Mouse (Mus musculus) gastrocnemius, adult 8-10 months (tissue): ENCODE measurements at regions not wholly inside any gene's neighbourhood (a gene's known extent, or its start where the extent isn't known, plus 50 kb on each side); places are given as distances from the start of the nearest gene placed in this dataset.

Experiments
- DNase-seq, 2 experiments: peaks; one replicate each; pipeline ENCODE4 v3.0.0; 2022; ENCODE audit warnings: low spot score in 2 of 2

DNA sequence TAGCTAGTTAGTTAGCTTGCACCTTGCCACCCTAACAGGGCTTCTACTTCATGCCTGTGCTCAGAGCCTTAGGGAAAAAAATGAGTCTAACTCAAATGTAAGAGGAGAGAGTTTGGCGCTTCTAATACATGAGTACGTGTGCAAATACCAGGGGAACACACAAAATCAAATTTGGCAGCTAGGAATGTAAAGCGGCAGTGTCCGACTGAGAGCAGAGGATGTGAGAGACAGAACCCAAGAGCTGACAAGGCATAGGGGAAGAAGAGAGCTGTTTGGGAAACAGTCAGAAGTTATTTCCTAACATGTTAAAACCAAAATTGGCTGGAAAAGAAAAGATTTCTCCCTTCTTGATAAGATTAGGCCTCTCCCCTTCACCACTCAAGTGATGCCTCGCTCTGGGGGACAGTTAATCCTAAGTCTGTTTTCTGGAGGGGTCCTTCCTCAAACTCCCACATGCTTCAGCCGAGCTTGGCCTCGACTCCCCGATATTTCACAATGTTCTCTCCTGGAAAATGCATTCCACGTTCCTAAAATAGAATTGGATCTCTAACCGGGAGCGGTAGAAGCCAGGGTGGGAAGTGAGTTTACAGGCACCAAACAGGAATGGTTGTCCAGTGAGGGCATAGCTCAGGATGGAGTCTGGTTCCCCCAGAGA lies 229.1 kb downstream of the Maf start:
- no peak for DNase-seq

DNA sequence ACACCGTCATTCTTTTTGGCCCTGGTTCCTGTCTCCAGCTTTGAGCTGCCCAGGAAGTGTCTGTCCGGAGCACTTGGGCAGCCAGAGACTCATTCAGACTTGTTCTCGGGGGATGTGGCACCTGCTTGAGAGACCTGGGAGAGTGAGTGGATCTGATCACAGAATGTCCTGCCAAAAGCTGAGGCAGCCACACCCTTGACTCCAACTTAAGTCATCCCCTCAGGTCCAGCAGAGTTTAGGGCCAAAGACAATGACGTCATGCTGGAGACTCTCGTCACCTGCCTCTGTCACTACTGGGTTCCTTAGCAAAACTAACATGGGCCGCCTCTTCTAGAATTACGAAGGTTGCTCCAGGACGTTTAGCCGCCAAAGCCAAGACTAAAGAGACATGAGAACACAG lies 231.5 kb downstream of the Maf start:
- DNase-seq = peak; percentile 41 to 57

DNA sequence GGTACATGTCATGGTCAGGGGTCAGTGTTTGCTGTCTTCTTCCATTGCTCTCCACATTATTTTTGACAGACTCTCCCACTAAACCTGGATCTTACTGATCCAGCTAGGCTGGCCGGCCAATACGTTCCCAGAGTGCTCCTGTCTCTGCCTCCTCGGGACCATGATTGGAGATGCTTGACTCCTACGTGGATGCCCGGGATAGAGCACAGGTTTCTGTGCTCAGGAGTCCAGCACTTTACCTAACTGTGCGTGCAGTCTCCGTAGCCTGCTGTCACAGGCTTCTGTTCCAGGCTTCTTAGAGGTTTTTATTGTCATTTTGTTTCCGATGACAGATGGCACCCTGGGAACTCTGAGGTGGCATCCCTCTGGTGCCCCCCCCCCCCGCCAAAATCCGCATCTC lies 232.4 kb downstream of the Maf start:
- DNase-seq = no peak

DNA sequence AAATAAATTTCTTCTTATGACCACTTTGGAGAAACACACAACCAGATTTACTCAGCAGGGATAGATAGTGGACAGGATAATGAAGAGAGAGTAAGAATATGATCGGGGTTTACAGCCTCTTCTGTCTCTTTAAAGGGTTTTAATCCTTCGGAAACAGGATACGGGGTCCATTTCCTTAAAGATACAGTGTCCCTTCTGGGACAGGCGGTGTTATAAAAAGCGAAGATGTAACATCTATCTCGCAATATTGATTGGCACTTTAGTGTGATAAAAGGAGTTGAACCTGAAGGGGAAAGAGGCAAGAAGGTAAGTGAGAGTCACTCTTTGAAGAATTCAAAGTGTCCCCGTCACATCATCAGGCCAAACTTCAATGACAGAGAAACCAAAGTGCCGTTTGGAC lies 233.6 kb downstream of the Maf start:
- no peak for DNase-seq

GRCm38 (mm10) chr8:115466553-115466952 lies 241.0 kb downstream of the Maf start:
- no peak for DNase-seq

GRCm38 (mm10) chr8:115466122-115466521 lies 241.5 kb downstream of the Maf start:
- DNase-seq = no peak

- DNase-seq = peak in 1 of 2 experiments; percentile 37
These were observed 244.9 kb downstream of the Maf start for GRCm38 (mm10) chr8:115462657-115463056.

- DNase-seq = no peak
These were observed 249.5 kb downstream of the Maf start for GRCm38 (mm10) chr8:115458119-115458518.

DNA sequence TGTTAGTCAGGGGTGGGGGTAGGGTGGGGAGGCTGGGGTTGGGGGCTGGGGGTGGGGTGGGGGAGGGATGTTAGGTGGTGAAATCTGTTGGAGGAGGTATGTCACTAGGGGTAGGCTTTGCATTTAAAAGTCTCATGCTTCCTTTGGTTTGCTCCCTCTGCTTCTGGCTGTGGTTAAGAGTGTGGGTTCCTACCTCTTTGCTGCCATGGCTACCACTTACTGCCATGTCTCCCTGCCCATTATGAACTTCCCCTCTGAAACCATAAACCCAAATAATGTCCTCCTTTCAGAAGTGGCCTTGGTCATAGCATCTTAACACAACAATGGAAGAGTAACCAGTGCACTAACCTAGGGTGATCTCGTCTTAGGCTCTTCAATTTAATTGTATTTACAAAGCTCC lies 256.8 kb downstream of the Maf start:
- DNase-seq = no peak

DNA sequence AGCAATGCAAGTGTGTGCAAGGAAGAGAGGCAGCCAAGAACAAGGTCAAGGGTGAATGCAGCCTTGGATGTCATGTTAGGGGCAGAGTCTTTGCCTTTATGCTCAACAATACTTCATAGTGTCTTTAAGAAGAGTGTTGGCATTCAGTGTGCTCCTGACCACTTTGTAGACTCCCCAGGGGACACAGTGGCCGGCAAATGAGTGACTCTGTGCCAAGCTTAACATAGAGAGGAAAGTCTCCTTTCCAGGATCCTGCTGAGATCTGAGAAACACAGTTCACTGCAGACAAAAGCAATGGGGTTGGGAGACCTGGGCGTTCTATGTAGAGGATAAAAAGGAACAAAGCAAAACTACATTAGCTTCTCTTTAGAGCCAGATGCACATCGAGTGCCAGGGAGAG lies 259.2 kb downstream of the Maf start:
- no peak for DNase-seq

DNA sequence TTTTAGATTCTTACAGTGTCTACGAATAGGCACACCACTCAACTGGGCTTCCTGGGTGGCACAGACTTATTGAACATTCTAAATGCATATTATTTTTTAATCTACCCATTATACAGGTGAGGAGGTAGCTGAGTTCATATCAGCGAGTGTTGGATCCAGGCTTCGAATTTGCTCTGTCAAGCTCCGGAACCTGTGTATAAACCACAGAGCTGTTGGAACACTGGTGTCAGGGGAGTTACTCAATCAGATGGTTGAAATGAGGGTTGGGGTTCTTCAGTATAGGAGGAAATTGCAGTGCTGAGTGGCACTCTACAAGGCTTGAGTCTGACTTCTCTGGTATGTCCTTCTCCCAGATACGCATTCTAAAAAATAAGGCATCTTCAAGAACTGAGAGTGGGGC lies 263.1 kb downstream of the Maf start:
- no peak for DNase-seq

GRCm38 (mm10) chr8:115441943-115442550 lies 265.5 kb downstream of the Maf start:
- no peak for DNase-seq

DNA sequence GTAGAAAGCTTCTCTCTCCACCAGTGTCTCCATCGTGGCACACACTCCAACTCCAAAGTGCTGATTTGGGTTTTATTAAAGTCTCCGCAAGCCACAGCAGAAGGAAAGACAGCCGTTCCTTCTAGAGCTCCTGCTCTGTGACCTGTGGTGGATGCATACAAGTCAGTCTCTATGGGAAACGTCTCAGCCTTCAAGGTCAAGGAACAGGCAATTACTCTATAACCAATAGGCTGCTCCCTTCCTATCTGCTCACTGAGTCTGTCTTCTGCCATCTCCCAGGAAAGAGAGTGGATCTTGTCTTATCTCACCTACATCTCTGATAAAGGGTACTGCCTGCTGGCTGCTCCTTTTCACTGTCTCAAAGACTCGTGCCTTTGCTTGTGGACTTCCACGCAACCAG lies 266.3 kb downstream of the Maf start:
- no peak for DNase-seq

DNA sequence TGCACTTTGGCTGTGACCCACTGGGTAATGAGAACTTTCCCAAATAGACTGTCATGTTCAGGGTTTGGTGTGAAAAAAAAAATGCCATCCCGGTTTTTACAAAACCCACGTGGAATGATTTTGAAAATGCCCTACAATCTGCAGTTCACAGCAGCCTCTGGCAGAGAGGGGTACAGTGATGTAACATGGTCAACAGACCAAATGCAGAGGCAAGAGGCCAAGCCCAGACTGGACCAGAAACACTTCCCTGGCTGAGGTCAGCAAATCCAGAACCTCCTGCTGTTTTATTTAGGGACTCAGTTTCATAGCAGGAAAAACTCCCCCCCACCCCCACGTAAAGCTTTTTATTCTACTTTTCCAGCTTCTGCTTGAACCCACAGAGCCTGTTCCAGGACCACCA lies 267.4 kb downstream of the Maf start:
- DNase-seq = peak in 1 of 2 experiments; percentile 20

DNA sequence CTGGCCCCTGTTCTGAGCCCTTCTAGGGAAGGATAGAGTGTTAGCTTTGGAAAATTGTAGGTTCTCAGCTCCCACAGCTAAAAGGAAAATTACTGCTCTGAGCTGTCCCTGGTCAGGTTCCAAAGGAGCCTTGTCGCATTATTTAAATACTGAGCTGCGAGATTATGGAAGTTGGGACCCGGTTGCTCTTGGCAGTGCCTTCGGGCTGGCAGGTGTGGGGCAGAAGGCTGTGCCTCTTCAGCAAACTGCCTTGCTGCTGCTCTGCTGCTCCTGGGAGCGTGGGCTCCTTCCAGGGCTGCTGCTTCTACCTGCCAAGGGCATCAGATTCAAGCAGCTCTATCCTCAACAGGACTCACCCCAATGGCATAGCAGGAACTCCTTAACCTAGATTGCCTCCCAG lies 268.1 kb downstream of the Maf start:
- DNase-seq = no peak

- DNase-seq = no peak
These were observed 269.6 kb downstream of the Maf start for GRCm38 (mm10) chr8:115437956-115438355.

- DNase-seq = no peak
These were observed 271.3 kb downstream of the Maf start for GRCm38 (mm10) chr8:115436356-115436721.

DNA sequence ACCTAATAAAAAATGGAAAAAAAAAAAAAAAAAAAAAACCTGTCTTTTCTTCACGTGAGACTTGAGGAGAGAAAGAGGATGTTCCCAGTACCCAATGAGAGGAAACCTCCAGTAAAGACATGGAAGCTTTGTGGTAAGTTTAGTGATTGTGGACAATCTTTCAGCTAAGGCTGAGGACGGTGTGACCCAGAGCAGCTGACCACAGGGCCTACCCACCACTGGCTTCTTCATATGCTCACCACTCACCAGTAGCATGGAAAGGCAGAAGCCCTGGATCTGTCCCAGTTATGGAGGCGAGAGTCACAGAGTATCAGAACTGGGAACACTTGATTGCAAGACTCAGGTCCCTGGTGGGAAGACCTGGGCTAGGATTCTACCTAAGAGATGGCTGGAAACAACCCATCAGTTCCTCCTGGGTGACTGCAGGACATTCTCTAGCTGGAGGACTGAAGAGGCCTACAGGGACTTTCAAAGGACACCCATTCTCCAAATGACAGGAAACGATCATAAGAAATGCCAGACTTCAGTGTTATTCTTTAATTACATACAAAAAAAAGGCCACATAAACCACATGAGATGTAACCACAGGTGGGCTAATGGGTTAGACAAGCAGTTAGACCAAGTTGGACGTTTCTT lies 271.8 kb downstream of the Maf start:
- no peak for DNase-seq

DNA sequence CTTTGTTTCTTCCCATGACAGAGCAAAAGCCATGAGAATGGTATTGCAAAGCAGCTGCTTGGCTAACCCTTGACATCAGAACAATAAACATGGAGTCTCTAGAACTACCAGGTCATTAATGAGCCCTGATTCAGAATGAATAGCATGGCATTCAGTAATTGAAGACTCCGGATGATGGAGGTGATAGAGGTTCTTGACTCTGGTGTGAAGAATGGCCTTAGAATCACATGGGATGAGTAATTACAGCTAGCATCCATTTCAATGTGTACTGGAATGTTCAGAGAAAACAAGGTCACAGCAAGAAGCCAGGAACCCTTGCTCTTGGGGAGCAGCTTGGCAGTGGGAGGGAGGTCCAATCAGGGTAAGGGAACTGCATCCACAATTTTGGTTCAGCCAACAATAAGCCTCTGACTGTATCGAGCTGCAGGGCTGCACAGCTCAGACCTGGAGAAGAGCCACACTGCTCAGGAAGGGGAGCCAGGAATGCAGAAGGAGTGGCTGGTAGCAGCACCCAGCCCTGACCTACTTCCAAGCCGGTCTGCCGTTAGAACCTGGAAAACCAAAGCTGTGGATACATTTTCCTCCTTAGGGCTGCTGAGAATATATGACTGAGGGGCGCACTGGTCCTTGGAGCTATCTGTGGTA lies 275.1 kb downstream of the Maf start:
- peak in 1 of 2 experiments; percentile 43 for DNase-seq

GRCm38 (mm10) chr8:115430793-115431192 lies 276.8 kb downstream of the Maf start:
- DNase-seq = no peak

- DNase-seq = no peak
These were observed 278.2 kb downstream of the Maf start for GRCm38 (mm10) chr8:115429291-115429883.
